Mouse (Mus musculus) midbrain, postnatal 0 days (tissue): ENCODE results near the gene Ppp1r12a. TPM values are rescaled to one million over a fixed set of nuclear protein-coding genes. Genes with fewer than 3 reads are reported as not detected.

ENCODE experiments used
- ATAC-seq: fragments of 200-750 bp; cut with Nextera tagmentation; 2 replicates; pipeline ENCODE4 v1.8.0; 2017; ENCODE audit warnings: moderate number of reproducible peaks, mild to moderate bottlenecking, moderate TSS enrichment, moderate library complexity; ENCODE audit not compliant: low FRiP score
- DNase-seq: peaks from one replicate; pipeline ENCODE4 v3.0.0-alpha.2; 2015; ENCODE audit warnings: low spot score
- H3K27ac ChIP-seq: fragments of 300-500 bp; sonication (generic); 2 replicates; pipeline ENCODE4 v1.5.1; 2014; ENCODE audit warnings: low read depth, mild to moderate bottlenecking, low read length, mixed read lengths
- H3K27me3 ChIP-seq: fragments of 300-500 bp; sonication (generic); 2 replicates; pipeline ENCODE4 v1.6.1; 2014; ENCODE audit warnings: low read length, control low read depth, mixed read lengths; ENCODE audit not compliant: insufficient read depth
- H3K36me3 ChIP-seq: fragments of 300-500 bp; sonication (generic); 2 replicates; pipeline ENCODE4 v1.6.1; 2014; ENCODE audit warnings: low read length, control low read depth, mixed read lengths; ENCODE audit not compliant: insufficient read depth
- H3K4me1 ChIP-seq: fragments of 300-500 bp; sonication (generic); 2 replicates; pipeline ENCODE4 v1.6.1; 2014; ENCODE audit warnings: mild to moderate bottlenecking, control low read depth, antibody characterized with exemption, low read length, mixed read lengths; ENCODE audit not compliant: insufficient read depth
- H3K4me2 ChIP-seq: fragments of 300-500 bp; sonication (generic); 2 replicates; pipeline ENCODE4 v1.6.1; 2014; ENCODE audit warnings: low read depth, mild to moderate bottlenecking, low read length, mixed read lengths; ENCODE audit not compliant: poor library complexity, severe bottlenecking
- H3K4me3 ChIP-seq: fragments of 300-500 bp; sonication (generic); 2 replicates; pipeline ENCODE4 v1.5.1; 2014; ENCODE audit warnings: low read depth, mild to moderate bottlenecking, low read length, moderate library complexity
- H3K9ac ChIP-seq: fragments of 300-500 bp; sonication (generic); replicated peaks from 2 replicates; pipeline ENCODE4 v1.6.1; 2014; ENCODE audit warnings: mild to moderate bottlenecking, low read length, moderate library complexity, mixed read lengths; ENCODE audit not compliant: poor library complexity, severe bottlenecking
- H3K9me3 ChIP-seq: fragments of 300-500 bp; sonication (generic); 2 replicates; pipeline ENCODE4 v1.6.1; 2016; ENCODE audit warnings: low read length, control low read depth
- CTCF ChIP-seq: IDR thresholded peaks from 2 replicates; pipeline ENCODE4 v1.5.1; 2016; ENCODE audit warnings: antibody characterized with exemption, mild to moderate bottlenecking
- whole genome bisulfite sequencing: fragments of 180-500 bp; shearing (Covaris S2); extraction: QIAGEN DNeasy Blood & Tissue Kit; methylation state at CpG from one replicate; pipeline ENCODE4 v1.1.7; 2014; 5-methylcytosine and 5-hydroxymethylcytosine counted together
- polyA plus RNA-seq: library from polyadenylated mRNA; unstranded; fragments of >200 nt; fragmentation: Nextera tagmentation; extraction: Ambion mirVana; gene quantifications from 2 replicates; pipeline ENCODE4 v1.2.1, GENCODE M21; 2015
- total RNA-seq: library from RNA; depleted of rRNA; stranded (reverse); fragments of >200 nt; gene quantifications from 2 replicates; pipeline ENCODE4 v1.2.3, GENCODE M21; 2014

Ppp1r12a gene
- total and polyA plus RNA-seq, 2 experiments from 2014 or later, result 52.0 to 71.7 TPM

GRCm38 (mm10) chr10:108310195-108310594 is 148.2 kb downstream of the Ppp1r12a start:
- no peaks in the 10 kb centered on the region for H3K27me3 ChIP-seq
- DNase-seq (no peak), ATAC-seq (no peak)
- H3K4me3 ChIP-seq, result no peak overlapping the region
- H3K36me3 ChIP-seq, result no peaks in the 10 kb centered on the region
- H3K4me2 ChIP-seq, result no peak overlapping the region
- no peaks in the 10 kb centered on the region for H3K9me3 ChIP-seq
- no peaks in the 10 kb centered on the region for H3K4me1 ChIP-seq
- no peak overlapping the region for H3K9ac ChIP-seq
- TF ChIP-seq CTCF, result no peak
- no peak overlapping the region for H3K27ac ChIP-seq
- 91% methylated on average over 5 of the region's 5 CpGs for WGBS

- Histone ChIP-seq H3K4me1 (no peaks in the 10 kb centered on the region), H3K4me3 (no peak overlapping the region), H3K9ac (no peak overlapping the region), H3K27ac (no peak overlapping the region), H3K4me2 (no peak overlapping the region), H3K36me3 (no peaks in the 10 kb centered on the region), H3K27me3 (no peaks in the 10 kb centered on the region), H3K9me3 (no peaks in the 10 kb centered on the region)
- DNase-seq (no peak), ATAC-seq (no peak)
- WGBS, result 86% methylated on average over 3 of the region's 3 CpGs
- no peak for TF ChIP-seq CTCF
Measured at GRCm38 (mm10) chr10:108311396-108311795, 149.4 kb downstream of the Ppp1r12a start.

GRCm38 (mm10) chr10:108313845-108314244 is 151.9 kb downstream of the Ppp1r12a start:
- no peak for TF ChIP-seq CTCF

GRCm38 (mm10) chr10:108314396-108314795 is 152.4 kb downstream of the Ppp1r12a start:
- H3K4me3 ChIP-seq, result no peak overlapping the region
- no peak for DNase-seq
- H3K4me1 ChIP-seq, result no peaks in the 10 kb centered on the region
- no peaks in the 10 kb centered on the region for H3K9me3 ChIP-seq
- H3K9ac ChIP-seq, result no peak overlapping the region
- no peak for TF ChIP-seq CTCF
- no peak overlapping the region for H3K27ac ChIP-seq
- no peaks in the 10 kb centered on the region for H3K27me3 ChIP-seq
- no peak for ATAC-seq
- H3K36me3 ChIP-seq, result no peaks in the 10 kb centered on the region
- WGBS, result 89% methylated on average over 8 of the region's 8 CpGs
- no peak overlapping the region for H3K4me2 ChIP-seq

More at GRCm38 (mm10) chr10:108313845-108314244, 151.9 kb downstream of the Ppp1r12a start:
- no peak for ATAC-seq
- Histone ChIP-seq H3K36me3 (no peaks in the 10 kb centered on the region), H3K9me3 (no peaks in the 10 kb centered on the region), H3K4me3 (no peak overlapping the region), H3K27me3 (no peaks in the 10 kb centered on the region), H3K4me1 (no peaks in the 10 kb centered on the region), H3K4me2 (no peak overlapping the region), H3K9ac (no peak overlapping the region), H3K27ac (no peak overlapping the region)
- DNase-seq, result no peak
- 65% methylated on average over 6 of the region's 6 CpGs for WGBS

- Histone ChIP-seq H3K4me2 (no peak overlapping the region), H3K9ac (no peak overlapping the region), H3K4me1 (no peaks in the 10 kb centered on the region), H3K27ac (no peak overlapping the region), H3K36me3 (no peaks in the 10 kb centered on the region), H3K4me3 (no peak overlapping the region), H3K27me3 (no peaks in the 10 kb centered on the region), H3K9me3 (no peaks in the 10 kb centered on the region)
- 96% methylated on average over 7 of the region's 7 CpGs for WGBS
- TF ChIP-seq CTCF, result no peak
- ATAC-seq (no peak), DNase-seq (no peak)
Measured at GRCm38 (mm10) chr10:108315236-108315635, 153.2 kb downstream of the Ppp1r12a start.

GRCm38 (mm10) chr10:108328356-108328755 is 166.4 kb downstream of the Ppp1r12a start:
- WGBS, result 91% methylated on average over 7 of the region's 7 CpGs

More at GRCm38 (mm10) chr10:108328356-108328755, 166.4 kb downstream of the Ppp1r12a start:
- Histone ChIP-seq H3K9me3 (no peaks in the 10 kb centered on the region), H3K27ac (no peak overlapping the region), H3K4me2 (no peak overlapping the region), H3K4me1 (no peaks in the 10 kb centered on the region; the same call in 1 of the 2 replicates), H3K4me3 (no peak overlapping the region), H3K9ac (no peak overlapping the region), H3K36me3 (no peaks in the 10 kb centered on the region), H3K27me3 (no peaks in the 10 kb centered on the region)
- no peak for DNase-seq
- ATAC-seq, result no peak
- no peak for TF ChIP-seq CTCF
